Mouse (Mus musculus): ENCODE data around the gene Zfp454.

- TF ChIP-seq POLR2A (IDR thresholded peaks at IDR 0.05; ENCODE audit: borderline replicate concordance, low read depth, low read length) (no peak), CTCF (IDR thresholded peaks at IDR 0.05; ENCODE audit: low read depth, low read length) (no peak)
Observed at GRCm38 (mm10) chr11:50908136-50908535, 20.7 kb upstream of the Zfp454 start.
